Mouse (Mus musculus) telencephalon, adult 2 months (tissue): ENCODE measurements around the gene Apbb2.

Experiments used
- DNase-seq: peaks from one replicate; pipeline ENCODE4 v3.0.0-alpha.2; 2011; ENCODE audit warnings: low read depth, low spot score

Apbb2 gene

DNA sequence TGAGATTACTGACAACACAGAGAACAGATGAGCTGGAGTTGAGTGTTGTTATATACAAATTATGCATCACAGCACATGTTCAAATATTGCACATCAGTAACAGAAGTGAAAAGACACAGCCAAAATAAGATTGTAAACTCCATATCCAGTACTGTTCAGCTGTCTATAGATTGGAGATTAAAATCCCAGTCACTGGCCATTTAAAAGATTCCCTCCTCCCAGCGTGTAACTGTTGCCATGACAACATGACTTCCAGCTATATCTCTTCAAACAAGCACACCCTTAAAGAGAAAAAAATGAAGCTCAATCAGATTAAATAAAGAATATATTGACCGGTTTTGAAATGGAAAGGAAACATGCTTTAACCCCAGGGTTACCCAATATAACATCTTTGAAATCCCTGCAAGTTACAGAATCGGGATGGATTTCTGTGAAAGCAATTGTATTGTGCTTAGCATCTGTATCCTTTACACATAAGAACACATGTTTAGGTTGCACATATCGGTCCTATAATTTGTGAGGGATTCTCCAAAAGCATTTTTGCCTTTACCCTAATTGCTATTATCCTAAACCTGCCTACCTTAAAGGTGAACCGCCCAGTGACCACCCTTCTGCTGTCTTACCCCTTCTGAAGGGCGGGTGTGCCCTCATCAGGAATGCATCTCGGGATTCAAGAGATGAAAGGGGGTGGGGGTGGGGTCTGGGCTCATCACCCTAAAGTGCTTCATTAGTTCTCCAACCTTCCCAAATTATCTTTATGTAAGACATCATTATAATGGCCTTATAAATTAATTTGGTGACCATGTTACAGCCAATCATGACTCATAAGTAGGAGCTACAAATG lies 202.7 kb downstream of the Apbb2 start:
- no peak for DNase-seq

DNA sequence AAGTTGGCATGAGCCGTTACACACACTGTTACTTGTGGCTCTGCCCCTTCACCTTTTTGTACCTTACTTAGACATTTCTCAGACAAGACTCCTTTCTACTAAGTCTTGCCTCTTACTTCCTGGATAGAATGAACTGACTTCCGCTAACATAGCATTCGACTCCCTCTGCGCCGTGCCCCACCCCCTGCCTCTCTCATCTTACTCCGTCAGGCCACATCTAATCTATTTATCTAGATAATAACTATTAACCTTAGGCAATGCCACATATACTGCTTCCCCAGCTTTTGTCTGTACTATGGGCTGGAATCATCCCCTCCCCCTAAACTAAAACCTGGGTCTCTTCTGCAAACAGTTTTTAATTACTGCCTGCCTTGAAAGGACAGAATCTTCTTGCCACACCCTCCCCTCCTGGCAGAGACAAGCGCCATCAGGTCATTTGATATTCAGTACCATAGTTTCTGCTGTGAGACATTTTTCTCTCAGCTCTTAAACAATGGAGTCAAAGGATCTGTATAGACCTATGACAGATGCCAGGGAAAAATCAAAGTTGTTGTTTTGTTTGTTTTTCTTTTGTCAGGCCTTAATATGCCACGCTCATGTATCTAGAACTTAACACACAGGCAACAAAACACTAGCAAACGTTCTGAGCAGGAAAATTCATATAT lies 203.4 kb downstream of the Apbb2 start:
- no peak for DNase-seq

DNA sequence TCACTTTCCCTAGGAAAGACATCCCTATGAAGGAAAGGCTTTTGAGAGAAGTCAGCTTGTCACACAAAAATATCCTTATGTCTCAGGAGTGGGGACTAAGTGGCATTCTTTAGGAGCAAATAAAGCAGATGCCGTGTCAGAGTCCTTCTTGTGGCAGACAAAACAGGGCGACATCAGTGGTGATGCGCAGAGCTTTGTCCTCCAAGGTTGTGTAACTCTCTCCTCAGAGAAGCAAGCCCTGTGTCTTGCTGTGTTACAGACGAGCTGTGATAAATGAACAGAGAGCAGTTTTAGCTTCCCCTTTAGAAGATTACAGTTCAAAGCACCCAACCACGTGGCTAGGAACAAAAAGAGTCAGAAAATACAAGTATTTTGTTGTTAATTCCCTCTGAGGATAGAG lies 205.2 kb downstream of the Apbb2 start:
- no peak for DNase-seq

DNA sequence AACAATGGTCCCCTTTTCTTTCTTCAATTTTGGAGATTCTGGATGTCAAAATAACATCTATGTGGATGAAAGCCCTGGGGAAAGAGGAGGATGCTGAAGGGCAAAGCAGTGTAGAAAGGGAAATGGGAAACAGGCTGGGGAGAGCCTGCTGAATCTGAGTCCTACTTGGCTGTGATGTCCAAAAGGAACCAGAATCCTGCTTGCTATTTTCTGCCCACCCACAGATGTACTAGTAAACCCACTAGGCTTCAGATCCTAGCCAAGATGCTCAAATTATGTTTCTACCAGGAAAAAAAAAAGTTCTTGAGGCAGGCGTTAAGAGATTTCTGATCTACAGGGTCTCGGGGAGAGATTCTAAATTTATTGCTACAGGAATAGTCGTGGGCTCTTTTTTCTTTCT lies 205.8 kb downstream of the Apbb2 start:
- peak; percentile 73 for DNase-seq

DNA sequence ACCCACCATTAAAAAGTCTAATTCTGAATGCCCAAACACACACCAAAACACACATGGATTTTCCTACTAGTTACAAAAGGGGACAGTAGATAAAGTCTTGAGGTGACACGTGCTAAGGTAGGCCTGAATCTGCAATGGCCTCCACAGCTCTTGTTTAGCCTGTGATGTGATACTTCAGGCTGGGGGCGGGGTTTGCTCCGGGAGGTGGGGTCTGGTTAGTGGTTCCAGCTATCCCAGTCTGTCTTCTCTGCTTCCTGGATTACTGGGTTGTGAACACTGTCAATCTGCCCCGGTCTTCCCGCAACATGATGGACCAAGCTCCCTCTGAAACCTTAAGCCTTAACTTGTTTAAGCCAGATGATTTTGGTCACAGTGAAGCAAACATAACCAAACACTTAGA lies 210.0 kb downstream of the Apbb2 start:
- no peak for DNase-seq

DNA sequence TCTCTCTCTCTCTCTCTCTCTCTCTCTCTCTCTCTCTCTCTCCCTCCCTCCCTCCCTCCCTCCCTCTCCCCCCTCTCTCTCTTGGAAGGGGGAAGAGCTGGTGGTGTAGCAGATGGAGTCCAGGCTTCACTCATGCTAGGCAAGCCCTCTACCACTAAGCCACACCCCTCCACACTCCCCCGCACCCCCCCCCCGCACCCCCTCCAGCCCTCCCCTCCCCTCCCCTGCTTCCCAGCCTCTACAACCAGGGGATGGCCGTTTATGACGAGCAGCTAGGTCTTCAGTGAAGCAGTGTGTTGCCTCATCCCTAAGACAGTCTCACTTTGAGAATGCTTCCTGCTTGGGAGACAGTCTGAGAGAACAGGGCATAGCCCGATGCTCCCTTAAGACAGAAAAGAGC lies 210.6 kb downstream of the Apbb2 start:
- DNase-seq, result no peak

DNA sequence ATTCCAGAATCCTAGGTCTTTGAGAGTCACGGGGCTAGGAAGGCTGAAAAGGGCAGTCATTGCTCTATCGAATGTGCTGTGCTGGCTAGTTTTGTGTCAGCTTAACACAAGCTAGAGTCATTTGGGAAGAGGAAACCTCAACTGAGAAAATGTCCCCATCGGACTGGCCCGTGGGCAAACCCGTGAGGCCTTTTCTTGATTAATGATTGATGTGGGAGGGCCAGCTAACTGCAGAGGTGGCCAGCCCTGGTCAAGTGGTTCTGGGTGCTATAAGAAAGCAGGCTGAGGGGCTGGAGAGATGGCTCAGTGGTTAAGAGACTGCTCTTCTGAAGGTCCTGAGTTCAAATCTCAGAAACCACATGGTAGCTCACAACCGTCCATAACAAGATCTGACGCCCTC lies 212.2 kb downstream of the Apbb2 start:
- DNase-seq, result no peak

DNA sequence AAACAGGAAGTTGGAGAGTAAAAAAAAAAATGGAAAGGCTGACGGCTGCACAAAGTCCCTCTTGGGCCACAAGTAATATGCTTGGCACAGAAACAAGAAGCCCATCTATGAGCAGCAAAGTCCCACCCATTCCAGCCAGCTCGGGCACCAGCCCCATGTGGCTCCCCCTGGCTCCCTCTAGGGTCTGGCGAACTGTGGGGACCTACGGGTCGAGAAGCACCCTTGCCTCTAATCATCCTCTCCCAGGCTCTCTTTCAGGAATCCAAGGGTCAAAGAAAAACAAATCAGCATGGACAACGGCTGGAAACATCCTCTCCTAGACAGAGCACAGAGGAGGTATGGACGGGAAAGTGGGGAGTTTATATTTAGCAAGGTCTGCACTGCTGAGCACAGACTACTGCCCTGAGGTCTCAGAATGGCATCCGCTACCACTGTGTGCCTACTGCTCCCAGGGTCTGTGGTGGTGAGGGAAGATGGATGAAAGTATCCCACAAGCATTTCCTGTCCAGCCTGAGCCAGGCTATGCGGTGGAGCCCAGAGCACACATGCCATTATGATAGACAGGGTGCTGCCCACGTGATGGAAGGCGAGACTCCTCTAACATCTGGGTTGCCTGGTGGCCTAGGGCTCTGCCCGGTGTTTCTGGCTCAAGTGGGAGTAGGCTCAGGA lies 212.7 kb downstream of the Apbb2 start:
- DNase-seq, result no peak

DNA sequence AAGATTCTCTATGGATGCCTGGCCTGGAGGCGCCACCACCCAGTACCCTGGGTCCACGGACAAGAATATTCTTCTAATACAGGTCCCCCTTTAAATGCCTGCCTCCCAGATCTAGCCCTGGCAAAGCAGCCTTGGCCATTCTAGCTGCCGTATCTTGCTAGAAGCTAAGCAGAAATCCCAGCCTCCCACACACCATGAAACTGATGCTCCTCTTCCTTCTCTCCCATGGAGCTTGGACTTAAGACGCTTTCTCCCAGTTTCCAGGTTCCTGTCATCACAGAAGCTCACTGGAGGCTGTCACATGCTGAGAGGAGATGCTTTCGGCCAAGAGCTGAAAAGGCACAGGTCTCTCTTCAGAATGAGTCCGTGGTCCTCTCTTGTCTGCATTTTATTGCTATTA lies 213.3 kb downstream of the Apbb2 start:
- DNase-seq, result no peak

DNA sequence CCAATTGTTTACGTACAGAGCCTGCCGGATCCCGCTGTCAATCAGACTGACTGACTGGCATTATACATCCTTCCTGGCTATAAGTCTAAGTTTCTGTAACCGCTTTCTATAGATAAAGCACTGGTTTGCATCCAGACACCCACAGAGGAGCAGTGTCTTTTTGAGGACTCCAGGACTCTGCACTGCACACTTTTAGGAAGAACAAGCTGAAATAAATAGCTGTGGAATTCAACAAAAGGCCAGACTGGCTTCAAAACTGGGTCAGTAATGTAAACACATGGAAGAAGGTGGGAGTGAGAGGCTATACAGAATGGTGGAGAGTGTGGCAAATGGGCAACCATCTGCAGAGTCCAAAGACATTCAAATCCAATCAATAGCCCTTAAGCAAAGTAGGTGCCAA lies 218.0 kb downstream of the Apbb2 start:
- DNase-seq, result no peak

DNA sequence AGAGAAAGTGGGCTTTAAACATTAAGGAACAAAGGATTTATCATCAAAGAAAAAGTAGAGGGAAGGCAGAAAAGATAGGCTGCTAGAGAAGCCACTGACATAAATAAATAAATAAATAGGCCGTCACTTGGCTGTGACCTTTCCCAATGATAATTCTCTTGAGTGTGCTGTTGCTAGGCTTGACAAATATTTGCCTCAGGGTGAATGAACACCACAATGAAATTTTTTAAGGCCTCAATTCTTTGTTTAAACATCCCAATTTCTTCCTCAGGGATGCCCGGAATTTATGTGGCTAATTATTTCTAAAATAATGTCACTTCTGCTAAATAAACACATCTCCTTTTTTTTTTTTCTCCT lies 219.3 kb downstream of the Apbb2 start:
- DNase-seq, result no peak

DNA sequence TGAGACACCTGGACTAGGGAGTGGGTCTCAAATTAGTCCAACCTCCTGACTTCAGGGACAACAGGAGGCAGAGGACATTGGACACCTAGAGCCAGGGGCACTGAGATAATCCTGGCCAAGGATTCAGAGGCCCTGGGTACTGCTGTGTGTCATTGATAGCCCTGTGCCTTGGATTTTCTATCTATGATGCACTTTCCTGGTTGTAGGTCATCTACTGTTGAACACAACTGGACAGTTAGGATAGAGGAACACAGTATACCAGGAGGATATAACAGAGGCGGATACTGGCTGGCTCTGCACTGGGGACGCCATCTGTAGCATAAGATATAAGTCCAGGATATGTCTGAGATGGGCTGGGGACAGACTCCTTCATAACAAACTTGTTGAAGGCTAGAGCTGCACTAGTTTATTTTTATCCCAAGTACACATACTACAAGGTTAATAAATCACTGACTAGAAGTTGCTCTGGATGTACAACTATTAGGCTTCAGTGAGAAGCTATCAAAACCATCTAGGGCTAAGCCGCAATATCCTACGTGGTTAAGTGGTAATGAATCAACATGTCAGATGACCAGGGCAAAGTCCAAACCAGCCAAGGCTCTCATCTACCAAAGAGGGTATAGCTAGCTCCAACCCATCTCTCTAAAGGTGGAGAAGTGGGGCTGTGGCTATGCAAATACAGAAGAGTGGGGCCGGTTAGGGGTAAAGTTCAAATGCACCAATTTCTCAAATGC lies 219.9 kb downstream of the Apbb2 start:
- DNase-seq, result no peak

DNA sequence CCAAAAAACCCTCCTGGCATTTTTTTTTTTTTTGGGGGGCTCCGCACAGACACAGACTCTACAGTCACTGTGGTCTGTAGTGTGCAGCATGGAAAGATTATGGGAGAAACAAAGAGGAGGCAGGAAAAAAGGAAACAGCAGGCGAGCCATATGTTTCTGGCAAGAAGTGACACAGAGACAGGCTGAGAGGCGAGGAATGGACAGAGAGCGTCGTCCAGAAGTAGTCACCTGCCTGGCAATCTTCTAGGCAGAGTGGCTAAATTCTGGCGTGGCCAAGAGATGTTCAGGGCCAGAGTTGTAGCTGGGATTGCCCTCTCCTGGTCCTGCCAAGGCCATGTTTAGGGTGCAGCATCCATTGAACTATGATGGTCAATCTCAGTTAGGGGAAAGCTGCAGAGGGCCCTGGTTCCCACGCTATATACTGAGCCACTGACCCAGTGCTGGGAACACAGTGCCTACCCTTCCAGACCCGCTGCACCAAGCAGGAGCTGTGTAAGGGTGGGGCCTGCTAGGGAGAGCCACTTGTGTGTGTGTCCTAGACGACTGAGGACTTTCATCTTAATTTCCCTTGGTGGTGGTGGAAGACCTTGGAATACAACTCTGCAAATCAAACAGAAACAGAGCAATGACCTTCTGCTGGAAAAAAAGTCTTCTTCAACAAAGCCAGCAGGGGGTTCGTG lies 224.7 kb downstream of the Apbb2 start:
- DNase-seq, result no peak

DNA sequence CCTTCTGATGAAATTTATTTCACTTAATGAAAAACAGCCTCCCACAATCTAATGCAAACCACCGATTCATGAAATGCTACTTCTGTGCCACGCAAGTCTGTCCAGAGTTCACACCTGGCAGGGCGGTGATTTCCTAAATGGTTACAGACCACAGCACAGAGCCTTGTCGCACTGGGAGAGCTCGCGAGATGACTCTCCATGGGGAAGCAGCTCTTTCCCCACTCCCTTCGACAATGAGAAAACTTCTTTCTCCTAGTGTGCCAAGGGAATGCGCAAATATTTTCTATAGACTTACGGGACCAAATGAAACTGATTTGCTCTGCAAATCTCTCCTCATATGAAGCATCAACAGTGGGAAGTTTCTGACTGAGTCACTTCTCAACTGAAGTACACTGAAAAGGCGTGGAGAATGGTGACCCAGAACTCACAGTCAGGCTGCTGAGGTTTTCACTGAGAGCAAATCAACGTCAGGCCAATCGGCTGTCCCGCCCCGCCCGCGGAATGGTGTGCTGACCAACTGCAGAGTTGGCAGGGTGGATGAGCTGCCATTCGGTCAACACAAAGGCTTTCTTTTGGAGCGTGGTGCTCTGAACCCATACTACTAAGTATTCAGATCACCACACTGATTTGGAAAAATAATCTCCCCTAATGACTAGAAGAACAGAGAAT lies 225.6 kb downstream of the Apbb2 start:
- no peak for DNase-seq

DNA sequence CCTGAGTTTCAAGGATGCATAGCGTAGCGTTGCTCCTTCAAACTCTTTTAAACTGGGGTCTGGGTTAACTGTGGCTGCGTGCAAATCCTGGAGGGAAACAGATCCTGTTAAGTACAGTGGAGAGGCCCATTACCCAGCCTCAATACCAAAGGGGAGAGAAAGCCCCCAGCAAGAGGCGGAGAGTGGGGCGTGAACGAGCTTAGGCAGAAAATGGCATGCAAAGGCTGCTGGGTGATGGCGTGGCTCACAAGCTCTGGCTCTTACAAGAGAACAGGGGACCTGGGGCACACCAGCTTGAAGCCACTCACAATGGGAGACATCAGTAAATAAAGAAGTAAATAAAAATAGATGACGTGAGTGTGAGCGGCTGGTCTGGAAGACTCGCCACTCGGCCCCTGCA lies 226.8 kb downstream of the Apbb2 start:
- no peak for DNase-seq

DNA sequence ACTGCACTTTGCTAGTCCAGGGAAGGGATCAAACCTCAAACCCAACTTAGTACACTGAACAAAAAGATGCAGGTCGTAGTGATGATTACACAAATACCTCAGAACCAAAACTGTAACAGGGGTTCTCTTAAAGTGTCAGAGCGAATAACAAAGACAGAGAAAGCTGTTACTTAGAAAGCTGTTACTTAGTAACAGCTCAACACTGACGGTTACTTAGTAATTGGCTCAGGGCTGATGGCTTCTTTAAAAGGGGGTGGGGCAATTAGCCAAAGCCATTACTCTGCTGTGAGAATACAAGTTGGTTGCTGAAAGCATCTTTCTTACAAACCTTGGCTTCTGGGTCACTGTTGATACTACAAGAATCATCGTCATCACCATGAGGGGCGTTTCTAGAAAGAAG lies 227.3 kb downstream of the Apbb2 start:
- DNase-seq, result no peak

DNA sequence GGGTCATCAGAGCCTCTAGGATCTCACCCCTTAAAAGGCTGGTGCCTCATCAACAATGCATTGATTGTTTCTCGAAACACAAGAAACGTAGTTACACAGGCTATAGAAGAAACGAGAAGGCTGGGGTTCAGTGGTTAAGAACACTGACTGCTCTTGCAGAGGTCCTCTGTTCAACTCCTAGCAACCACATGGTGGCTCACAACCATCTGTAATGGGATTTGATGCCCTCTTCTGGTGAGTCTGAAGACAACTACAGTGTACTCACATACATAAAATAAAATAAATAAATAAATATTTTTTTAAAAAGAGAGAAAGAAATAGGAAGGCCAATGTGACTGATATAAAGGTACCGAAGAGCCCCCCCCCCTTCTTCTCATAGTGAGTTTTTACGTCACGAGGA lies 228.0 kb downstream of the Apbb2 start:
- DNase-seq, result no peak

DNA sequence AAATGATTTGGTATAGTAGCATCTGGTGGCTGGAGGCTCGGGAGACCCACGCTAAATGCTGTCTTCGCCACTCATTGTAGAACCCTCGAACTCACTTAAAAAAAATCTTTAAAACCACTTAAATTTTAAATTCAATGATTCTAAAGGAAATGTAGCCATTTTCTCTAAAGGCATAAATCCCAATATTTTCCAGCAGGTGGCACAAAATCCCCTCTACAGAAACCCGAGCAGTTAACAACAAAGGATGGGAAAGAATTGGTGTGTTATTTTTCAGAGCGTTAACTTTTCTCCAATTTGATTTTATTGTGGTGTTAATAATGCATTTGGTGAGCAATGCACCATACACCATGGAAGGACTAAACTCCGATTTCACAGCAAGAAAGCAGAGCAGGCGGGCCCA lies 231.1 kb downstream of the Apbb2 start:
- no peak for DNase-seq

DNA sequence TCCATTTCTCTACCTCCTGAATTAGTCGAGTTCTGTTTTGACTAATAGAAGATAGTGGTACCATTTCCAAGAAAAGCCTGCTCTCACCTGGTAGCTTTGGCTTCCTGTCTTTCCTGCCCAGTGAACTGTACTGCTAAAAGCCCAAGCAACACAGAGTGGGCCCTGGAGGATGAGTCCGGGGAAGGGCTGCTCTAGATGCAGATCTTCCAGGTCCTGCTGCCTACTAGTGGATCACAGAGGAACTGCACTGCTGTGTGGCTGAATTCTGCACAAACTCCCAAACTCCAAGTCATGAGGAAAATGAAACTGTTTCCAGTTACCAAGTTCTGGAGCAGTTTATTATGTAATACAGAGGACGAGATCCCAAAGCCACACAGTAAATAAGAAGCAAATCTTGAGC lies 232.9 kb downstream of the Apbb2 start:
- DNase-seq, result no peak

DNA sequence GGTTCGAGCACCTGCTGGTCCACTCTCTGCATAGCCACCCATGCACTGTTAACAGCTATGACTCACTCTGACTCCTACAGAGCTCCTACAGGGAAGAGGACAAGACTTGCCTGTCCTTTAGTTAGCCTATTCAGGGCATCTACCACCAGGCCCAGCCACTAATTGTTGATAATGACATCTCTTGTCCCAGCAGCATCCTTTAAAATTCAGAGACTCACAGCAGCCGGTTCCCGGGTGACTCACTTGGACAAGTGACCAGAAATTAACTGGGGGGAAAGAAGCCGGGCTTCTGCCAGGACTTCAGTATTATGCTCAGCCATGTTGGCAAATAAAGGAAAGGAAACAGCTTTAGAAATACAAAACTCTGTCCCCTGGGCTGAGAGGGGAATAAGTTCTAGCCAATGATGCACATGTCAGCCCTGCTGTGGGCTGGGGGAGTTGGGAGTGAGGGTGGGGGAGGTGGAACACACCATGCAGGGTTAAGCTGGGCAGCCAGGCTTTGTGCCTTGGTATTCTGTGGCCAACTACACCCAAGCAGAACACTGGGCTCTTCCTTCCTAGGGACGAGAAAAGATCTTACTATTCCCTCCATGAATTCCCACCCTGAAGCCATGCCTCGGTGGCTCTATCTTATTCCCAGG lies 233.7 kb downstream of the Apbb2 start:
- DNase-seq, result no peak

DNA sequence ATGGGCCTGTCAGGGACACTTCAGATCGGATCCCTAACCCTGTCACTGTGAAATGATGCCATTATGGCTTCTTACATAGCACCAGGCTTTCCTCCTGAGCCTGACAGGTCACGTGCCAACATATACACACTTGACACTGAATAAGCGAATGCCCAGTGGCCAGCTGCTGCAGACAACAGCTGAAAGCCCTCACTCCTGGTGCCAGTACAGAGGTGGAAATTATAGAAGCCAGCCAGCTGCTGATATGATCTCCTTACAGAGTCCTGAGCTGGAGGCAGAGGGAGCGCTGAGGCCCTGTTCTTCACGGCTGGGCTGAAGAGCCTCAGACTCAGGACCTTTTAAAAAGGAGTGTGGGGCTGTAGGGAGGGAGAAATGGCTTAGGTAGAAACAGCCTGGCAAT lies 234.5 kb downstream of the Apbb2 start:
- no peak for DNase-seq
